Mouse (Mus musculus) fibroblast of lung, adult 2 months (primary cell): ENCODE data around the gene Nup214.

Source experiments
- DNase-seq: peaks from one replicate; pipeline ENCODE4 v3.0.0-alpha.2; 2011; ENCODE audit warnings: low read depth

The Nup214 gene

GRCm38 (mm10) chr2:31974141-31974808, at the start of gene Nup214:
Nup214 (plus strand) TSS chr2:31974436.
- peak; percentile 92 for DNase-seq

- DNase-seq = no peak
Observed at GRCm38 (mm10) chr2:31924811-31925210, 49.4 kb upstream of the Nup214 start.

GRCm38 (mm10) chr2:31925936-31926335, 48.3 kb upstream of the Nup214 start:
- DNase-seq = no peak

- DNase-seq = no peak
Observed at GRCm38 (mm10) chr2:31929664-31930063, 44.6 kb upstream of the Nup214 start.

- DNase-seq = no peak
Observed at GRCm38 (mm10) chr2:31934551-31934950, 39.7 kb upstream of the Nup214 start.

- no peak for DNase-seq
Observed at GRCm38 (mm10) chr2:31935054-31935453, 39.2 kb upstream of the Nup214 start.

- no peak for DNase-seq
Observed at GRCm38 (mm10) chr2:31938298-31938697, 35.9 kb upstream of the Nup214 start.

GRCm38 (mm10) chr2:31943011-31943410, 31.2 kb upstream of the Nup214 start:
- no peak for DNase-seq

GRCm38 (mm10) chr2:31945580-31945979, 28.7 kb upstream of the Nup214 start:
- no peak for DNase-seq

GRCm38 (mm10) chr2:31948392-31948791, 25.8 kb upstream of the Nup214 start:
- DNase-seq = peak; percentile 57

GRCm38 (mm10) chr2:31948801-31949200, 25.4 kb upstream of the Nup214 start:
- DNase-seq = no peak

- DNase-seq = no peak
Observed at GRCm38 (mm10) chr2:31950058-31950871, 24.0 kb upstream of the Nup214 start, which contains the start of gene Aif1l. Aif1l (plus strand) TSS chr2:31950139.

- no peak for DNase-seq
Observed at GRCm38 (mm10) chr2:31950966-31951365, 23.3 kb upstream of the Nup214 start.

- no peak for DNase-seq
Observed at GRCm38 (mm10) chr2:31952236-31952635, 22.0 kb upstream of the Nup214 start.

GRCm38 (mm10) chr2:31952725-31953124, 21.5 kb upstream of the Nup214 start:
- DNase-seq = no peak

GRCm38 (mm10) chr2:31953687-31954086, 20.5 kb upstream of the Nup214 start:
- DNase-seq = no peak

- no peak for DNase-seq
Observed at GRCm38 (mm10) chr2:31954779-31955181, 19.5 kb upstream of the Nup214 start.

- no peak for DNase-seq
Observed at GRCm38 (mm10) chr2:31955686-31956085, 18.6 kb upstream of the Nup214 start.

GRCm38 (mm10) chr2:31957211-31957610, 17.0 kb upstream of the Nup214 start:
- no peak for DNase-seq

GRCm38 (mm10) chr2:31960986-31961385, 13.2 kb upstream of the Nup214 start:
- no peak for DNase-seq

GRCm38 (mm10) chr2:31961791-31962222, 12.4 kb upstream of the Nup214 start:
- DNase-seq = no peak

- peak; percentile 45 for DNase-seq
Observed at GRCm38 (mm10) chr2:31962501-31963224, 11.6 kb upstream of the Nup214 start.

- DNase-seq = no peak
Observed at GRCm38 (mm10) chr2:31963491-31963890, 10.7 kb upstream of the Nup214 start.
